Mouse (Mus musculus) cerebellum, adult 2 months (tissue): ENCODE measurements around the gene Olfr543.

Experiments
- CTCF ChIP-seq: fragments of 200-500 bp; IDR thresholded peaks from 2 replicates; pipeline ENCODE4 v1.5.1; 2011; ENCODE audit warnings: low read depth, mild to moderate bottlenecking, control low read depth, low read length, moderate library complexity, borderline replicate concordance; ENCODE audit not compliant: insufficient read depth
- POLR2A ChIP-seq: fragments of 200-500 bp; IDR thresholded peaks from 2 replicates; pipeline ENCODE4 v1.6.1; 2011; ENCODE audit warnings: low read length, control low read depth, borderline replicate concordance; ENCODE audit not compliant: insufficient read depth

- TF ChIP-seq POLR2A (no peak), CTCF (no peak)
Measured at GRCm38 (mm10) chr7:102517051-102517335, 35.5 kb upstream of the Olfr543 start.
